Mouse (Mus musculus) stomach, postnatal 0 days (tissue): ENCODE data around the gene Rbx1. TPM values are rescaled to one million over a fixed set of nuclear protein-coding genes. Genes with fewer than 3 reads are reported as not detected.

ENCODE experiments used
- ATAC-seq: fragments of 200-750 bp; cut with Nextera tagmentation; 2 replicates; pipeline ENCODE4 v1.8.0; 2017; ENCODE audit not compliant: low FRiP score, low TSS enrichment
- DNase-seq: peaks from one replicate; pipeline ENCODE4 v3.0.0-alpha.2; 2016; ENCODE audit warnings: low spot score
- H3K27ac ChIP-seq: fragments of 300-500 bp; sonication (generic); replicated peaks from 2 replicates; pipeline ENCODE4 v1.5.1; 2014; ENCODE audit warnings: mild to moderate bottlenecking, control low read depth
- H3K27me3 ChIP-seq: fragments of 300-500 bp; sonication (generic); 2 replicates; pipeline ENCODE4 v1.6.1; 2014; ENCODE audit warnings: low read length; ENCODE audit not compliant: control insufficient read depth, insufficient read depth
- H3K36me3 ChIP-seq: fragments of 300-500 bp; sonication (generic); 2 replicates; pipeline ENCODE4 v1.6.1; 2014; ENCODE audit warnings: low read length, mixed read lengths; ENCODE audit not compliant: control insufficient read depth, insufficient read depth
- H3K4me1 ChIP-seq: fragments of 300-500 bp; sonication (generic); replicated peaks from 2 replicates; pipeline ENCODE4 v1.6.1; 2014; ENCODE audit warnings: antibody characterized with exemption; ENCODE audit not compliant: control insufficient read depth, insufficient read depth
- H3K4me2 ChIP-seq: fragments of 300-500 bp; sonication (generic); replicated peaks from 2 replicates; pipeline ENCODE4 v1.6.1; 2014; ENCODE audit warnings: low read depth, mild to moderate bottlenecking, control low read depth, moderate library complexity
- H3K4me3 ChIP-seq: fragments of 300-500 bp; sonication (generic); 2 replicates; pipeline ENCODE4 v1.5.1; 2014; ENCODE audit warnings: low read depth, low read length, control low read depth
- H3K9ac ChIP-seq: fragments of 300-500 bp; sonication (generic); 2 replicates; pipeline ENCODE4 v1.6.1; 2014; ENCODE audit warnings: mild to moderate bottlenecking, low read length, control low read depth, mixed read lengths
- H3K9me3 ChIP-seq: fragments of 300-500 bp; sonication (generic); 2 replicates; pipeline ENCODE4 v1.6.1; 2016; ENCODE audit warnings: low read length; ENCODE audit not compliant: control insufficient read depth
- CTCF ChIP-seq: IDR thresholded peaks from 2 replicates; pipeline ENCODE4 v1.5.1; 2016; ENCODE audit warnings: antibody characterized with exemption, low read depth, mild to moderate bottlenecking, moderate library complexity
- EP300 ChIP-seq: optimal IDR thresholded peaks from 2 replicates; pipeline ENCODE3; 2016; ENCODE audit warnings: antibody characterized with exemption
- WGBS: fragments of 180-500 bp; shearing (Covaris S2); extraction: QIAGEN DNeasy Blood & Tissue Kit; methylation state at CpG from one replicate; pipeline ENCODE4 v1.1.7; 2014; 5-methylcytosine and 5-hydroxymethylcytosine counted together
- polyA plus RNA-seq: library from polyadenylated mRNA; unstranded; fragments of >200 nt; fragmentation: Nextera tagmentation; extraction: Ambion mirVana; gene quantifications from 2 replicates; pipeline ENCODE4 v1.2.1, GENCODE M21; 2015

Gene Rbx1
- polyA plus RNA-seq, 1 experiment from 2014 or later = 460 TPM

- no peaks in the 10 kb centered on the region; the same call in 1 of the 2 replicates for H3K36me3 ChIP-seq
- no peak overlapping the region for H3K27ac ChIP-seq
- TF ChIP-seq CTCF (no peak), EP300 (no peak)
- DNase-seq (no peak), ATAC-seq (no peak)
- H3K9ac ChIP-seq = no peak overlapping the region
- H3K27me3 ChIP-seq = no peaks in the 10 kb centered on the region
- H3K4me2 ChIP-seq = no peak overlapping the region
- no peaks in the 10 kb centered on the region for H3K9me3 ChIP-seq
- no peak overlapping the region for H3K4me3 ChIP-seq
- 71% methylated on average over 3 of the region's 3 CpGs for WGBS
- no peaks in the 10 kb centered on the region for H3K4me1 ChIP-seq
Observed at GRCm38 (mm10) chr15:81425311-81425710, 40.8 kb upstream of the Rbx1 start.

DNA sequence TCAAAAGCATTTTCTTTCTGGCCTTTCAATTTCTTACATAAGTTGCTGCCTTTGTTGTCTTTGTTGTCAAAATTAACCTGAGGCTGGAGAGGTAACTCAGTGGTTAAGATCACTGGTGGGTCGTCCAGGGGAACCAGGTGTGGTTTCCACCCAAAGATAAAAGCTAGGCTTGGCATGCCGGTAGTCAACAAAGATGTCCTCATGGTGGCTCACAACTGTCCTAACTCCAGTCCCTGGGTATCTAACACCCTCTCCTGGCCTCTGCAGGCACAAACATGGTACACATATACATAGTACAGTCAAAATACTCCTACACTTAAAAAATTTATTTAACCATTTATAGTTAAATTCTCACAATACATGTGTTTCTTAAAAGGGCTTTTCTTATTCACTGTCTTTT lies 38.1 kb upstream of the Rbx1 start:
- no peak for ATAC-seq
- Histone ChIP-seq H3K4me2 (no peak overlapping the region), H3K4me1 (no peaks in the 10 kb centered on the region), H3K9ac (no peak overlapping the region), H3K4me3 (no peak overlapping the region), H3K27me3 (no peaks in the 10 kb centered on the region), H3K9me3 (no peaks in the 10 kb centered on the region), H3K36me3 (no peaks in the 10 kb centered on the region; the same call in 1 of the 2 replicates), H3K27ac (no peak overlapping the region)
- no peak for DNase-seq
- WGBS = 66% methylated on average over 2 of the region's 2 CpGs
- TF ChIP-seq EP300 = no peak
- TF ChIP-seq CTCF = peak; percentile 42

GRCm38 (mm10) chr15:81431195-81431594 lies 34.9 kb upstream of the Rbx1 start:
- Histone ChIP-seq H3K27ac (no peak overlapping the region), H3K4me1 (no peaks in the 10 kb centered on the region), H3K9me3 (no peaks in the 10 kb centered on the region), H3K9ac (no peak overlapping the region), H3K4me3 (no peak overlapping the region), H3K27me3 (no peaks in the 10 kb centered on the region), H3K4me2 (no peak overlapping the region), H3K36me3 (no peaks in the 10 kb centered on the region; the same call in 1 of the 2 replicates)
- no peak for DNase-seq
- no peak for ATAC-seq
- no peak for TF ChIP-seq EP300
- TF ChIP-seq CTCF = no peak
- WGBS = 78% methylated on average over 1 of the region's 1 CpGs

- WGBS = 95% methylated on average over 1 of the region's 1 CpGs
- Histone ChIP-seq H3K4me1 (no peaks in the 10 kb centered on the region), H3K36me3 (peaks cover 7% of the 10 kb centered on the region; the same call in 1 of the 2 replicates), H3K27me3 (no peaks in the 10 kb centered on the region), H3K9me3 (no peaks in the 10 kb centered on the region), H3K9ac (no peak overlapping the region), H3K4me3 (no peak overlapping the region), H3K4me2 (no peak overlapping the region), H3K27ac (no peak overlapping the region)
- ATAC-seq (no peak), DNase-seq (no peak)
- TF ChIP-seq CTCF (no peak), EP300 (no peak)
Observed at GRCm38 (mm10) chr15:81438345-81438744, 27.8 kb upstream of the Rbx1 start.

DNA sequence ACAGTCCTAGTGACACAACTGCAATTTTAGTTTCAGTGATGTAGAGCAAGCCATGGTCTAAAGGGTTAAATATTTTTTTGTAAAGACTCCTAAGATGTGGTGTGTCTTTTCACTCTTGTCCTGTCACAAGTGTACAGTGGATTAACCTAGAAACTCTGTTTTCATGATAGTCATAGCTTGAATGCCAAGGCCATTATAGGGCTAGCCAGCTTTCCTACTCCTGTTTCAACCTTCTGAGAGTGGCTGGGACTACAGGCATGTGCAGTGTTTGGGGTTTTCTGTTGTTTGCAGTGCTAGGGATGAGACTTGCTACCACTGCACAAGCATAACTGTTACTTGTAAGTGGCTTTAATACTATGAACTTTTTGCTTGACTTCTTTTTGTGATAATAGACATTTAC lies 26.9 kb upstream of the Rbx1 start:
- no peaks in the 10 kb centered on the region for H3K4me1 ChIP-seq

GRCm38 (mm10) chr15:81448463-81448862 lies 17.6 kb upstream of the Rbx1 start:
- WGBS = 35% methylated on average over 3 of the region's 3 CpGs
- H3K4me1 ChIP-seq = no peaks in the 10 kb centered on the region
- no peak overlapping the region for H3K9ac ChIP-seq
- no peak overlapping the region for H3K27ac ChIP-seq
- no peak overlapping the region for H3K4me2 ChIP-seq
- H3K9me3 ChIP-seq = no peaks in the 10 kb centered on the region
- DNase-seq (peak; percentile 43), ATAC-seq (peak; percentile 77; the same call in 1 of the 2 replicates)
- H3K36me3 ChIP-seq = peaks cover 9% of the 10 kb centered on the region
- no peak overlapping the region for H3K4me3 ChIP-seq
- TF ChIP-seq EP300 (no peak), CTCF (peak; percentile 90)
- no peaks in the 10 kb centered on the region for H3K27me3 ChIP-seq

More for the DNA sequence above, 26.9 kb upstream of the Rbx1 start:
- H3K4me3 ChIP-seq = no peak overlapping the region
- H3K36me3 ChIP-seq = peaks cover 8% of the 10 kb centered on the region; the same call in 1 of the 2 replicates
- no peaks in the 10 kb centered on the region for H3K27me3 ChIP-seq
- ATAC-seq = no peak
- H3K27ac ChIP-seq = no peak overlapping the region
- H3K9ac ChIP-seq = no peak overlapping the region
- TF ChIP-seq EP300 (no peak), CTCF (no peak)
- no peaks in the 10 kb centered on the region for H3K9me3 ChIP-seq
- DNase-seq = no peak
- H3K4me2 ChIP-seq = no peak overlapping the region
